Mouse (Mus musculus) lung, adult 18-20 months (tissue): Measurements from ENCODE around the gene Tpst1.

Experiments used
- DNase-seq, 2 experiments: peaks; one replicate each; pipeline ENCODE4 v3.0.0; 2022; ENCODE audit warnings: mixed read lengths in 2 of 2

Tpst1 gene

GRCm38 (mm10) chr5:130089626-130090393, 16.7 kb downstream of the Tpst1 start:
- DNase-seq: no peak

- DNase-seq: peak; percentile 24 to 53
Observed at GRCm38 (mm10) chr5:130096754-130097153, 23.6 kb downstream of the Tpst1 start.

- DNase-seq: no peak
Observed at GRCm38 (mm10) chr5:130097837-130098236, 24.7 kb downstream of the Tpst1 start.

GRCm38 (mm10) chr5:130101724-130102123, 28.6 kb downstream of the Tpst1 start:
- DNase-seq: no peak

GRCm38 (mm10) chr5:130109348-130109747, 36.2 kb downstream of the Tpst1 start:
- no peak for DNase-seq

GRCm38 (mm10) chr5:130110632-130111464, 37.7 kb downstream of the Tpst1 start:
- DNase-seq: no peak

GRCm38 (mm10) chr5:130112653-130113052, 39.5 kb downstream of the Tpst1 start:
- no peak for DNase-seq

GRCm38 (mm10) chr5:130116116-130116515, 43.0 kb downstream of the Tpst1 start:
- no peak for DNase-seq

GRCm38 (mm10) chr5:130116857-130117256, 43.7 kb downstream of the Tpst1 start:
- DNase-seq: no peak

GRCm38 (mm10) chr5:130117932-130118331, 44.8 kb downstream of the Tpst1 start:
- no peak for DNase-seq

GRCm38 (mm10) chr5:130119236-130119635, 46.1 kb downstream of the Tpst1 start:
- no peak for DNase-seq

GRCm38 (mm10) chr5:130120070-130120736, 47.1 kb downstream of the Tpst1 start:
- no peak for DNase-seq

GRCm38 (mm10) chr5:130120904-130121303, 47.8 kb downstream of the Tpst1 start:
- DNase-seq: no peak

- no peak for DNase-seq
Observed at GRCm38 (mm10) chr5:130122355-130122754, 49.2 kb downstream of the Tpst1 start.

- DNase-seq: no peak
Observed at GRCm38 (mm10) chr5:130124271-130124670, 51.1 kb downstream of the Tpst1 start.

GRCm38 (mm10) chr5:130128686-130129523, 55.8 kb downstream of the Tpst1 start:
- DNase-seq: no peak

GRCm38 (mm10) chr5:130129524-130129793, 56.3 kb downstream of the Tpst1 start:
- no peak for DNase-seq

GRCm38 (mm10) chr5:130136597-130136996, 63.5 kb downstream of the Tpst1 start:
- DNase-seq: no peak

GRCm38 (mm10) chr5:130139393-130139792, 66.3 kb downstream of the Tpst1 start:
- peak; percentile 69 to 75 for DNase-seq

- no peak for DNase-seq
Observed at GRCm38 (mm10) chr5:130141138-130141537, 68.0 kb downstream of the Tpst1 start.

GRCm38 (mm10) chr5:130142041-130142440, 68.9 kb downstream of the Tpst1 start:
- no peak for DNase-seq

GRCm38 (mm10) chr5:130143101-130143500, 70.0 kb downstream of the Tpst1 start:
- no peak for DNase-seq

GRCm38 (mm10) chr5:130143977-130144333, 70.8 kb downstream of the Tpst1 start:
- DNase-seq: peak; percentile 67 to 76
